9 mouse cellular contexts compared by ENCODE assay signal in genomic region chr9:21758576-21759529, GRCm38 (mm10). TPM values are rescaled to one million over a fixed set of nuclear protein-coding genes. Genes with fewer than 3 reads are reported as not detected.
A peak's percentile ranks its signal among the peaks of the same experiment; 100 is the strongest.
DNase-seq lines count a peak whose midpoint lies in the region; ATAC-seq and TF ChIP-seq lines count a peak whose summit lies in the region.
"Had no signal": no experiment of that assay in that cellular context is flagged by ENCODE, and none has a peak within 500 bp of the region (broad histone marks: within the 10 kb centered on the region; RNA-seq: fewer than 3 reads in every experiment).

No protein-coding gene starts in this region.

- no peak overlapping the region for H3K27ac ChIP-seq in heart, embryonic 14.5 days (replicated peaks in 1 of 2; ENCODE audit: control insufficient read depth in 1 of 2, insufficient read depth in 1 of 2, low read depth in 2 of 2, low read length in 2 of 2)
- no peak overlapping the region for H3K27ac ChIP-seq in hindbrain, embryonic 12.5 days
- H3K27ac ChIP-seq in midbrain, embryonic 11.5 days (ENCODE audit: low read depth, low read length): no peak overlapping the region
- H3K27ac ChIP-seq in gastrocnemius, adult 2 months: no peak overlapping the region

- no peak for ATAC-seq in heart, embryonic 14.5 days (ENCODE audit: insufficient number of reproducible peaks, insufficient read depth, low FRiP score, low read depth)
- ATAC-seq in hindbrain, embryonic 12.5 days (ENCODE audit: low FRiP score): no peak
- no peak for ATAC-seq in midbrain, embryonic 11.5 days (ENCODE audit: low FRiP score)
- ATAC-seq: Patski had no signal

- H3K9ac ChIP-seq in heart, embryonic 14.5 days (ENCODE audit: low read length): peak overlapping the region; percentile 77; the same call in 1 of the 2 replicates
- H3K9ac ChIP-seq in hindbrain, embryonic 12.5 days: peak overlapping the region; percentile 74; the same call in 1 of the 2 replicates
- peak overlapping the region; percentile 83 for H3K9ac ChIP-seq in midbrain, embryonic 11.5 days (ENCODE audit: low read length)

- H3K4me1 ChIP-seq in heart, embryonic 14.5 days (ENCODE audit: control insufficient read depth in 2 of 2, insufficient read depth in 2 of 2, low read length in 2 of 2): peaks cover 25 to 36% of the 10 kb centered on the region in 2 experiments
- H3K4me1 ChIP-seq in hindbrain, embryonic 12.5 days: peaks cover 13% of the 10 kb centered on the region
- peaks cover 10% of the 10 kb centered on the region for H3K4me1 ChIP-seq in midbrain, embryonic 11.5 days (ENCODE audit: control insufficient read depth, insufficient read depth, low read length)

- TF ChIP-seq CTCF in gastrocnemius, adult 2 months (IDR thresholded peaks at IDR 0.05): no peak

- intact Hi-C loops in heart, postnatal 36 days (cut with DNase I): no loop called here
- intact Hi-C loops in gastrocnemius, adult 2 months (cut with DNase I): no loop called here

- WGBS in heart, embryonic 14.5 days: 52% methylated on average over 14 of the region's 14 CpGs
- 57% methylated on average over 14 of the region's 14 CpGs for WGBS in hindbrain, embryonic 12.5 days
- WGBS in midbrain, embryonic 11.5 days: 65% methylated on average over 14 of the region's 14 CpGs

- no peaks in the 10 kb centered on the region for H3K27me3 ChIP-seq in heart, embryonic 14.5 days (ENCODE audit: control insufficient read depth, insufficient read depth, low read length)
- no peaks in the 10 kb centered on the region for H3K27me3 ChIP-seq in hindbrain, embryonic 12.5 days
- no peaks in the 10 kb centered on the region for H3K27me3 ChIP-seq in midbrain, embryonic 11.5 days (ENCODE audit: control insufficient read depth, insufficient read depth, low read length)
- H3K27me3 ChIP-seq: Patski had no signal

- H3K4me2 ChIP-seq in heart, embryonic 14.5 days (ENCODE audit: low read length): peak overlapping the region; percentile 77
- H3K4me2 ChIP-seq in hindbrain, embryonic 12.5 days (replicated peaks): peak overlapping the region; percentile 79
- H3K4me2 ChIP-seq in midbrain, embryonic 11.5 days: peak overlapping the region; percentile 77

- H3K9me3 ChIP-seq in heart, embryonic 14.5 days (ENCODE audit: control insufficient read depth, low read length): no peaks in the 10 kb centered on the region
- H3K9me3 ChIP-seq in hindbrain, embryonic 12.5 days (replicated peaks): no peaks in the 10 kb centered on the region
- H3K9me3 ChIP-seq in midbrain, embryonic 11.5 days (ENCODE audit: control insufficient read depth, low read length): no peaks in the 10 kb centered on the region

- DNase-seq in heart, postnatal 36 days: no peak
- DNase-seq in Muller cell, postnatal 12 days (ENCODE audit: inconsistent ontology term): peak; percentile 19
- DNase-seq in midbrain, embryonic 11.5 days (ENCODE audit: low spot score, missing footprints): no peak
- no peak for DNase-seq in gastrocnemius, adult 2 months
- no peak for DNase-seq in spleen, adult 12 weeks (ENCODE audit: low spot score)
- DNase-seq in adrenal gland, postnatal 36 days: no peak

- H3K36me3 ChIP-seq in heart, embryonic 14.5 days (ENCODE audit: control insufficient read depth, insufficient read depth, low read length): peaks cover 26% of the 10 kb centered on the region
- peaks cover 22% of the 10 kb centered on the region for H3K36me3 ChIP-seq in hindbrain, embryonic 12.5 days
- H3K36me3 ChIP-seq in midbrain, embryonic 11.5 days (ENCODE audit: control insufficient read depth, insufficient read depth, low read length): peaks cover 4% of the 10 kb centered on the region; the same call in 1 of the 2 replicates

- peak overlapping the region; percentile 67 to 87 for H3K4me3 ChIP-seq in heart, embryonic 14.5 days (ENCODE audit: control insufficient read depth in 1 of 2, insufficient read depth in 1 of 2, low read depth in 1 of 2, low read length in 2 of 2)
- peak overlapping the region; percentile 75 for H3K4me3 ChIP-seq in hindbrain, embryonic 12.5 days
- peak overlapping the region; percentile 83 for H3K4me3 ChIP-seq in midbrain, embryonic 11.5 days (ENCODE audit: low read depth, low read length)
- no peak overlapping the region for H3K4me3 ChIP-seq in gastrocnemius, adult 2 months

RNA-seq across cellular contexts. Expression of gene Spc24, which starts 1.2 kb away (rescaled TPM):
- 82.9 and 97.9 TPM in 2 replicates for polyA plus RNA-seq in heart, embryonic 14.5 days (2014; fragmentation: Nextera tagmentation; extraction: Ambion mirVana)
- 1 to 10 TPM; 4.4 to 4.6 TPM for total RNA-seq in heart, postnatal 36 days (2021)
- 61.6 and 68.2 TPM in 2 replicates for polyA plus RNA-seq in hindbrain, embryonic 12.5 days (2016; fragmentation: Nextera tagmentation; extraction: Ambion mirVana)
- polyA plus RNA-seq in midbrain, embryonic 11.5 days (2014; fragmentation: Nextera tagmentation; extraction: Ambion mirVana): 91.3 and 115 TPM in 2 replicates
- total RNA-seq in gastrocnemius, adult 2 months (2021): under 1 TPM; 0.50 to 0.89 TPM
- total RNA-seq in adrenal gland, postnatal 36 days (2021): 1 to 10 TPM; 2.3 to 3.9 TPM

RNA-seq across cellular contexts. Expression of gene Ldlr, which starts 35.6 kb away (rescaled TPM):
- polyA plus RNA-seq in heart, embryonic 14.5 days (2014; fragmentation: Nextera tagmentation; extraction: Ambion mirVana): 7.3 and 10.8 TPM in 2 replicates
- 1 to 10 TPM; 2.2 to 3.4 TPM for total RNA-seq in heart, postnatal 36 days (2021)
- 32.1 and 33.0 TPM in 2 replicates for polyA plus RNA-seq in hindbrain, embryonic 12.5 days (2016; fragmentation: Nextera tagmentation; extraction: Ambion mirVana)
- polyA plus RNA-seq in midbrain, embryonic 11.5 days (2014; fragmentation: Nextera tagmentation; extraction: Ambion mirVana): 18.9 and 22.1 TPM in 2 replicates
- total RNA-seq in gastrocnemius, adult 2 months (2021): 1 to 10 TPM; 2.9 to 3.3 TPM
- total RNA-seq in adrenal gland, postnatal 36 days (2021): 100 to 1,000 TPM; 119 to 184 TPM

RNA-seq across cellular contexts. Expression of gene Kank2, which starts 39.7 kb away (rescaled TPM):
- 11.1 and 11.6 TPM in 2 replicates for polyA plus RNA-seq in heart, embryonic 14.5 days (2014; fragmentation: Nextera tagmentation; extraction: Ambion mirVana)
- 10 to 100 TPM; 50.5 to 54.2 TPM for total RNA-seq in heart, postnatal 36 days (2021)
- 10.6 and 11.2 TPM in 2 replicates for polyA plus RNA-seq in hindbrain, embryonic 12.5 days (2016; fragmentation: Nextera tagmentation; extraction: Ambion mirVana)
- polyA plus RNA-seq in midbrain, embryonic 11.5 days (2014; fragmentation: Nextera tagmentation; extraction: Ambion mirVana): 3.5 and 3.9 TPM in 2 replicates
- 10 to 100 TPM; 11.5 to 16.6 TPM for total RNA-seq in gastrocnemius, adult 2 months (2021)
- 10 to 100 TPM; 31.2 to 38.3 TPM for total RNA-seq in adrenal gland, postnatal 36 days (2021)

Comparison
In these comparisons a context has a peak if more than half of its experiments do, and no peak if none do; other contexts are left out.
1. RNA of gene Ldlr, which starts 35.6 kb away (total RNA-seq): 119 to 184 TPM in adrenal gland, postnatal 36 days; 2.2 to 3.4 TPM in heart, postnatal 36 days and 2.9 to 3.3 TPM in gastrocnemius, adult 2 months; every median in the first group is over 10 times any median in the second.
2. Peak in every context shown above with its lines, with median percentiles within 50 percentile points of each other: H3K4me2 ChIP-seq and H3K9ac ChIP-seq.